Comparison of ENCODE assay signal across 13 mouse cellular contexts in genomic region chr12:53064241-53064760, GRCm38 (mm10).
DNase-seq lines count a peak whose midpoint lies in the region; ATAC-seq and TF ChIP-seq lines count a peak whose summit lies in the region.
"Had no signal": no experiment of that assay in that cellular context is flagged by ENCODE, and none has a peak within 500 bp of the region (broad histone marks: within the 10 kb centered on the region; RNA-seq: fewer than 3 reads in every experiment).

No protein-coding gene starts in this region.

- no peaks in the 10 kb centered on the region for H3K9me3 ChIP-seq in forebrain, embryonic 13.5 days (replicated peaks)
- H3K9me3 ChIP-seq in hindbrain, postnatal 0 days (ENCODE audit: low read length), result no peaks in the 10 kb centered on the region
- no peaks in the 10 kb centered on the region for H3K9me3 ChIP-seq in neural tube, embryonic 12.5 days
- H3K9me3 ChIP-seq: embryonic facial prominence, embryonic 12.5 days; intestine, embryonic 15.5 days; liver, embryonic 15.5 days had no signal

- H3K27ac ChIP-seq in forebrain, embryonic 13.5 days, result peak overlapping the region; percentile 49
- H3K27ac ChIP-seq in hindbrain, postnatal 0 days, result peak overlapping the region; percentile 65
- H3K27ac ChIP-seq in neural tube, embryonic 12.5 days, result no peak overlapping the region
- H3K27ac ChIP-seq in thymus, adult 2 months (ENCODE audit: control insufficient read depth, insufficient read depth, low read length), result no peak overlapping the region
- H3K27ac ChIP-seq: embryonic facial prominence, embryonic 12.5 days; intestine, embryonic 15.5 days; liver, embryonic 15.5 days had no signal

- 6% methylated on average over 4 of the region's 4 CpGs for WGBS in forebrain, embryonic 13.5 days
- 43% methylated on average over 4 of the region's 4 CpGs for WGBS in hindbrain, postnatal 0 days
- WGBS in neural tube, embryonic 12.5 days, result 23% methylated on average over 4 of the region's 4 CpGs
- 97% methylated on average over 4 of the region's 4 CpGs for WGBS in thymus, adult 2 months

- no peak overlapping the region for H3K9ac ChIP-seq in forebrain, embryonic 13.5 days
- H3K9ac ChIP-seq in hindbrain, postnatal 0 days (replicated peaks; ENCODE audit: low read length), result no peak overlapping the region
- H3K9ac ChIP-seq in neural tube, embryonic 12.5 days, result no peak overlapping the region
- H3K9ac ChIP-seq: embryonic facial prominence, embryonic 12.5 days; intestine, embryonic 15.5 days; liver, embryonic 15.5 days had no signal

- no peak overlapping the region for H3K4me3 ChIP-seq in forebrain, embryonic 13.5 days
- no peak overlapping the region for H3K4me3 ChIP-seq in hindbrain, postnatal 0 days (ENCODE audit: low read length)
- H3K4me3 ChIP-seq in neural tube, embryonic 12.5 days, result no peak overlapping the region
- H3K4me3 ChIP-seq in thymus, adult 2 months (ENCODE audit: control insufficient read depth, insufficient read depth, low read length), result no peak overlapping the region
- H3K4me3 ChIP-seq: embryonic facial prominence, embryonic 12.5 days; intestine, embryonic 15.5 days; liver, embryonic 15.5 days had no signal

- H3K27me3 ChIP-seq in forebrain, embryonic 13.5 days, result no peaks in the 10 kb centered on the region
- H3K27me3 ChIP-seq in hindbrain, postnatal 0 days (ENCODE audit: insufficient read depth, low read length), result no peaks in the 10 kb centered on the region
- no peaks in the 10 kb centered on the region for H3K27me3 ChIP-seq in neural tube, embryonic 12.5 days (replicated peaks)
- H3K27me3 ChIP-seq in thymus, adult 2 months (ENCODE audit: control insufficient read depth, insufficient read depth, low read length), result no peaks in the 10 kb centered on the region
- H3K27me3 ChIP-seq: embryonic facial prominence, embryonic 12.5 days; intestine, embryonic 15.5 days; liver, embryonic 15.5 days had no signal

- peak overlapping the region; percentile 38 for H3K4me2 ChIP-seq in forebrain, embryonic 13.5 days
- no peak overlapping the region for H3K4me2 ChIP-seq in hindbrain, postnatal 0 days (ENCODE audit: low read depth, low read length)
- peak overlapping the region; percentile 35 for H3K4me2 ChIP-seq in neural tube, embryonic 12.5 days (replicated peaks)
- H3K4me2 ChIP-seq: embryonic facial prominence, embryonic 12.5 days; intestine, embryonic 15.5 days; liver, embryonic 15.5 days had no signal

- no peaks in the 10 kb centered on the region for H3K36me3 ChIP-seq in forebrain, embryonic 13.5 days (ENCODE audit: poor library complexity, severe bottlenecking)
- H3K36me3 ChIP-seq in hindbrain, postnatal 0 days (ENCODE audit: insufficient read depth, low read length), result no peaks in the 10 kb centered on the region
- H3K36me3 ChIP-seq in neural tube, embryonic 12.5 days, result no peaks in the 10 kb centered on the region
- H3K36me3 ChIP-seq in thymus, adult 2 months (ENCODE audit: control insufficient read depth, insufficient read depth, low read length), result no peaks in the 10 kb centered on the region
- H3K36me3 ChIP-seq: embryonic facial prominence, embryonic 12.5 days; intestine, embryonic 15.5 days; liver, embryonic 15.5 days had no signal

- TF ChIP-seq POLR2A in thymus, adult 2 months (IDR thresholded peaks at IDR 0.05; ENCODE audit: control insufficient read depth, extremely low read depth, insufficient read depth, low read length, poor library complexity), result no peak

- ATAC-seq in forebrain, embryonic 13.5 days, result peak; percentile 48; the same call in 1 of the 2 replicates
- peak; percentile 83 for ATAC-seq in hindbrain, postnatal 0 days
- peak; percentile 81 for ATAC-seq in neural tube, embryonic 12.5 days (ENCODE audit: low FRiP score, low read depth)
- ATAC-seq: intestine, embryonic 15.5 days had no signal

- DNase-seq in embryo, embryonic 9.5 days (ENCODE audit: extremely low spot score), result peak; percentile 43
- DNase-seq in hindbrain, postnatal 0 days (ENCODE audit: low spot score), result peak; percentile 53
- no peak for DNase-seq in frontal cortex, postnatal 25 days (ENCODE audit: low spot score in 2 of 2)
- DNase-seq in thymus, adult 2 months, result no peak
- DNase-seq in kidney, adult 8-10 months, result no peak
- DNase-seq: adrenal gland, adult 8-10 months; kidney, postnatal 36 days; lung, postnatal 36 days had no signal

- H3K4me1 ChIP-seq in forebrain, embryonic 13.5 days, result peaks cover 68% of the 10 kb centered on the region
- H3K4me1 ChIP-seq in hindbrain, postnatal 0 days (ENCODE audit: insufficient read depth, low read length), result peaks cover 5% of the 10 kb centered on the region; the same call in 1 of the 2 replicates
- peaks cover 60% of the 10 kb centered on the region for H3K4me1 ChIP-seq in neural tube, embryonic 12.5 days
- no peaks in the 10 kb centered on the region for H3K4me1 ChIP-seq in thymus, adult 2 months (replicated peaks; ENCODE audit: control insufficient read depth, insufficient read depth, low read length)
- H3K4me1 ChIP-seq: intestine, embryonic 15.5 days; liver, embryonic 15.5 days had no signal

- TF ChIP-seq CTCF in hindbrain, postnatal 0 days (IDR thresholded peaks at IDR 0.05; ENCODE audit: low read depth), result no peak
- TF ChIP-seq CTCF in thymus, adult 2 months (IDR thresholded peaks at IDR 0.05; ENCODE audit: borderline replicate concordance, control insufficient read depth, extremely low read depth, insufficient read depth, low read length, poor library complexity), result no peak

Comparison
In these comparisons a context has a peak if more than half of its experiments do, and no peak if none do; other contexts are left out.
1. DNase-seq: peak in embryo, embryonic 9.5 days (single experiment) and hindbrain, postnatal 0 days (single experiment); none in frontal cortex, postnatal 25 days (0 of 2), thymus, adult 2 months (single experiment) and kidney, adult 8-10 months (0 of 2).
2. H3K27ac ChIP-seq: peak in forebrain, embryonic 13.5 days (single experiment) and hindbrain, postnatal 0 days (single experiment); none in neural tube, embryonic 12.5 days (single experiment) and thymus, adult 2 months (single experiment).
3. Peak in every context shown above with its lines, with median percentiles within 50 percentile points of each other: ATAC-seq.